Mouse (Mus musculus): ENCODE measurements at regions not wholly inside any gene's neighbourhood (a gene's known extent, or its start where the extent isn't known, plus 50 kb on each side); places are given as distances from the start of the nearest gene placed in this dataset.
"Not testable (repeated sequence)": the region's sequence is repeated elsewhere in the genome, so short reads cannot be mapped to it uniquely, and the experiment has no call there.

- Histone ChIP-seq H3K27ac (ENCODE audit: insufficient read depth, low read depth, low read length, poor library complexity, severe bottlenecking) (no peak overlapping the region), H3K4me1 (ENCODE audit: control insufficient read depth in 2 of 2, insufficient read depth in 2 of 2, low read length in 2 of 2, poor library complexity in 1 of 2) (peaks cover 2 to 11% of the 10 kb centered on the region in 2 experiments; a peak in 3 of 4 replicates), H3K9me3 (ENCODE audit: control insufficient read depth, insufficient read depth, low read depth, low read length) (no peaks in the 10 kb centered on the region), H3K4me3 (ENCODE audit: insufficient read depth in 1 of 2, low read depth in 1 of 2, low read length in 2 of 2, poor library complexity in 1 of 2, severe bottlenecking in 1 of 2) (no peak overlapping the region), H3K9ac (ENCODE audit: insufficient read depth, low read depth, low read length, poor library complexity, severe bottlenecking) (no peak overlapping the region), H3K36me3 (ENCODE audit: control insufficient read depth, insufficient read depth, low read length, poor library complexity, severe bottlenecking) (no peaks in the 10 kb centered on the region; the same call in 1 of the 2 replicates)
- in situ Hi-C loops (cut with MboI; ENCODE audit: low sequenced_read_pairs in 2 of 2, unreplicated experiment in 2 of 2): no loop called here
- no peak for DNase-seq (ENCODE audit: low read depth, low spot score)
- TF ChIP-seq CHD2 (IDR thresholded peaks at IDR 0.05; ENCODE audit: low read depth, low read length) (no peak), HCFC1 (IDR thresholded peaks at IDR 0.05; ENCODE audit: borderline replicate concordance, insufficient read depth, low read length) (no peak), ZC3H11A (IDR thresholded peaks at IDR 0.05; ENCODE audit: borderline replicate concordance, low read depth, low read length) (no peak), ZNF384 (IDR thresholded peaks at IDR 0.05; ENCODE audit: low read depth, low read length) (no peak)
Observed at GRCm38 (mm10) chr2:78284806-78285205, 338.6 kb upstream of the Cwc22 start.

DNA sequence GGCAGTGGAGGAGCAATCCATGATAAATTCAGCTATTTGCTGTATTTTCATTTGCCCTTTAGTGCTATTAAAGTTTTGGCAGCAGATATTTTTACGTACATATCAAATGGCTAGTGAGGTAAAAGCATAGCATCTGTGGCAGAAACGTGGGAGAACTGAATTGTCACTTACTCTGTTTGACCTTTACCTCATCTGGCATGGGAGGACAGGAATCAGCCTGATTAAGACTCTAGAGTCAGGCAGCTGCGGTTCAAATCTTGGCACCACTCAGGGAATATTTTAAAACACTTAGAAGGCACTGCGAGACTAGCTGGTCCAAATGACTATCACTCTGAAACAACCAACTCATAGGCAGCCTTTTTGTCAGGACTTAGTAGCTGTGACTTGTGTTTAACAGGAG is 337.4 kb upstream of the Cwc22 start:
- peaks cover 2 to 11% of the 10 kb centered on the region in 2 experiments; a peak in 3 of 4 replicates for H3K4me1 ChIP-seq (ENCODE audit: control insufficient read depth in 2 of 2, insufficient read depth in 2 of 2, low read length in 2 of 2, poor library complexity in 1 of 2)
- no peak overlapping the region for H3K9ac ChIP-seq (ENCODE audit: insufficient read depth, low read depth, low read length, poor library complexity, severe bottlenecking)
- H3K9me3 ChIP-seq (ENCODE audit: control insufficient read depth, insufficient read depth, low read depth, low read length): no peaks in the 10 kb centered on the region
- DNase-seq (ENCODE audit: low read depth, low spot score): no peak
- H3K36me3 ChIP-seq (ENCODE audit: control insufficient read depth, insufficient read depth, low read length, poor library complexity, severe bottlenecking): no peaks in the 10 kb centered on the region; the same call in 1 of the 2 replicates
- in situ Hi-C loops (cut with MboI; ENCODE audit: low sequenced_read_pairs in 2 of 2, unreplicated experiment in 2 of 2): no loop called here
- TF ChIP-seq HCFC1 (IDR thresholded peaks at IDR 0.05; ENCODE audit: borderline replicate concordance, insufficient read depth, low read length): no peak
- no peak for TF ChIP-seq ZNF384 (IDR thresholded peaks at IDR 0.05; ENCODE audit: low read depth, low read length)
- no peak for TF ChIP-seq ZC3H11A (IDR thresholded peaks at IDR 0.05; ENCODE audit: borderline replicate concordance, low read depth, low read length)
- no peak for TF ChIP-seq CHD2 (IDR thresholded peaks at IDR 0.05; ENCODE audit: low read depth, low read length)
- no peak for TF ChIP-seq MAFK (IDR thresholded peaks at IDR 0.05; ENCODE audit: insufficient read depth, low read depth, low read length)
- no peak overlapping the region for H3K4me3 ChIP-seq (ENCODE audit: insufficient read depth in 1 of 2, low read depth in 1 of 2, low read length in 2 of 2, poor library complexity in 1 of 2, severe bottlenecking in 1 of 2)
- H3K27ac ChIP-seq (ENCODE audit: insufficient read depth, low read depth, low read length, poor library complexity, severe bottlenecking): no peak overlapping the region

GRCm38 (mm10) chr2:78281846-78282245 is 335.7 kb upstream of the Cwc22 start:
- H3K4me1 ChIP-seq (ENCODE audit: control insufficient read depth in 2 of 2, insufficient read depth in 2 of 2, low read length in 2 of 2, poor library complexity in 1 of 2): peaks cover 2 to 11% of the 10 kb centered on the region in 2 experiments; a peak in 3 of 4 replicates
- H3K4me3 ChIP-seq (ENCODE audit: insufficient read depth in 1 of 2, low read depth in 1 of 2, low read length in 2 of 2, poor library complexity in 1 of 2, severe bottlenecking in 1 of 2); H3K36me3 ChIP-seq (ENCODE audit: control insufficient read depth, insufficient read depth, low read length, poor library complexity, severe bottlenecking); H3K9me3 ChIP-seq (ENCODE audit: control insufficient read depth, insufficient read depth, low read depth, low read length); H3K9ac ChIP-seq (ENCODE audit: insufficient read depth, low read depth, low read length, poor library complexity, severe bottlenecking); H3K27ac ChIP-seq (ENCODE audit: insufficient read depth, low read depth, low read length, poor library complexity, severe bottlenecking); in situ Hi-C loops (cut with MboI; ENCODE audit: low sequenced_read_pairs in 2 of 2, unreplicated experiment in 2 of 2): not testable (repeated sequence)
- DNase-seq (ENCODE audit: low read depth, low spot score): peak; percentile 58

DNA sequence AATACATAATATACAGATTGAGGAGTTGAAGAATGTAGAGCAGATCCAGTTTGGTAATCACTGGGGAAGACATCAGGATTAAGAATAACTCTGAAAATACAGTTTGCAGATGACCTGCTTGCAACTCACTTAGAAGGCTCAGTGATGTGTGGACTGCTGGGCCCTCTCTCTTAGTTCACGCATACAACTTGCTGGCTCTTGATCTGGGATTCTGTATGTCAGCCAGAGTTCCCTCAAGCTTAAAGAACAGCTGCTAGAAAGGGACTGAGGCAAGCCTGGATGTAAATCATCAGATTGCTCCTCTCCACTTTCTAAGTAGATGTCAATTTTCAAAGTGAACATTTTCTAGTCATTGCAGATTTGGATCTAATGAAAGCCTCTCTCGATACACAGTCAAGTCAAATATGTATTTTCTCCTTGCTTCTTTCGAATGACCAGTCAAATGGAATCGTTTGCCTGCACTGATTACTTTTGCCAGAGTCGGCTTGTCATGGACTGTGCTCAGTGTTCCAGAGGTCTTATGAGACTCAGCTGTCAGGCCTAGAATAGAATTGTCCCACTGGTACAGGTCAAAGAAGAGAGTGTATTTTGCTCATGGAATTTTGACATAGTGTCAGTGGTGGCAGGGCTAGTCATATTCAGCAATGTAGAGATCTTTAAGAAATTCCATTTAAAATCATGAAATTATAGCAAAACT is 334.2 kb upstream of the Cwc22 start:
- DNase-seq (ENCODE audit: low read depth, low spot score): no peak
- peaks cover 2 to 11% of the 10 kb centered on the region in 2 experiments; a peak in 3 of 4 replicates for H3K4me1 ChIP-seq (ENCODE audit: control insufficient read depth in 2 of 2, insufficient read depth in 2 of 2, low read length in 2 of 2, poor library complexity in 1 of 2)

More for the DNA sequence above, 334.2 kb upstream of the Cwc22 start:
- Histone ChIP-seq H3K9ac (ENCODE audit: insufficient read depth, low read depth, low read length, poor library complexity, severe bottlenecking) (no peak overlapping the region), H3K9me3 (ENCODE audit: control insufficient read depth, insufficient read depth, low read depth, low read length) (no peaks in the 10 kb centered on the region), H3K27ac (ENCODE audit: insufficient read depth, low read depth, low read length, poor library complexity, severe bottlenecking) (no peak overlapping the region), H3K4me3 (ENCODE audit: insufficient read depth in 1 of 2, low read depth in 1 of 2, low read length in 2 of 2, poor library complexity in 1 of 2, severe bottlenecking in 1 of 2) (no peak overlapping the region), H3K36me3 (ENCODE audit: control insufficient read depth, insufficient read depth, low read length, poor library complexity, severe bottlenecking) (no peaks in the 10 kb centered on the region)
- in situ Hi-C loops (cut with MboI; ENCODE audit: low sequenced_read_pairs in 2 of 2, unreplicated experiment in 2 of 2): no loop called here
- no peak for TF ChIP-seq MAFK (IDR thresholded peaks at IDR 0.05; ENCODE audit: insufficient read depth, low read depth, low read length)
- no peak for TF ChIP-seq ZNF384 (IDR thresholded peaks at IDR 0.05; ENCODE audit: low read depth, low read length)
- no peak for TF ChIP-seq HCFC1 (IDR thresholded peaks at IDR 0.05; ENCODE audit: borderline replicate concordance, insufficient read depth, low read length)
- TF ChIP-seq ZC3H11A (IDR thresholded peaks at IDR 0.05; ENCODE audit: borderline replicate concordance, low read depth, low read length): no peak
- TF ChIP-seq CHD2 (IDR thresholded peaks at IDR 0.05; ENCODE audit: low read depth, low read length): no peak
